Mouse (Mus musculus): Measurements from ENCODE around the gene Nup188.
A peak's percentile ranks its signal among the peaks of the same experiment; 100 is the strongest.

Gene Nup188

DNA sequence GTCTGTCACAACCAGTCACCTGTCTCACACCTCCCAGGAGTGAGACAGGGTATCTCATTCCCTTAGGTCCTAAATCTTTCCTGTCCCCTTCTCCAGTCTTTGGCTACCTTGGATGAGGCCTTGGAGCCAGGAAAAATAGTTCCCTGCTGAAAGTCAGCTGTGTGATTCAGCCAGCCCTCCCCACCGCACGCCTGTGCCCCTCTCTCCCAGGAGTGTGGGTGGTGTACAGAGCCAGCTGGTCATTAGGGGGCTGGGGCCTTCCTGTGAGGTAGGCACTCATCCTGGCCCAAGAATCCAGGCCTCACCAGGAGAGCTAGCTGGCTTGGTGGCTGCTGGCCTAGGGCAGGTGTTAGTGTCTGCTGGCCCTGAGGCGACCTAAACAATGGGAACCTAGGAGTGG lies 33.7 kb upstream of the Nup188 start:
- Histone ChIP-seq H3K36me3 (ENCODE audit: insufficient read depth, low read length) (peaks cover 55% of the 10 kb centered on the region), H3K4me3 (replicated peaks; ENCODE audit: low read length) (peak overlapping the region; percentile 45)
- TF ChIP-seq POU5F1 (IDR thresholded peaks at IDR 0.05; ENCODE audit: borderline replicate concordance, low read length): no peak
- TF ChIP-seq CTCF (conservative IDR thresholded peaks at IDR 0.05; ENCODE audit: low read length): no peak
- TF ChIP-seq NANOG (IDR thresholded peaks at IDR 0.05; ENCODE audit: borderline replicate concordance, low read length): no peak

DNA sequence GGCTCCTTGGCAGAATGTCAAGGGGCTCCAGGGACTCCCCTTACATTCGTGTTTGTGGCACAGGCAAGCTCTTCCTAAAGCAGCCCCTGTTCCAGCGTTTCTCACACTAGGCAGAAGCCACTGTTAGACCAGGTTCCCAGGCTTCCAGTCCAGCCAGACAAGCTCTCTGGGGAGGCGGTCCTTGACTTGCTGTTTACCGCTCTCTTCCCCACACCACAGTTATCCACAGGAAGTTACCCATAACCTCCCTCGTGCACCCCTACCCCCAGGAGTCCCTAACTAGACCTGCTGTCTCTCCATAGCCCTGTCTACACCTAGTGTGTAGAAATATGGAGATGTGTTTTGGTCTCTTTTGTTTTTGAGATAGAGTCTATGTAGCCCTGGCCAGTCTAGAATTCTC lies 32.4 kb upstream of the Nup188 start:
- peaks cover 88% of the 10 kb centered on the region for H3K4me1 ChIP-seq (replicated peaks; ENCODE audit: low read depth, low read length)
- TF ChIP-seq POU5F1 (IDR thresholded peaks at IDR 0.05; ENCODE audit: borderline replicate concordance, low read length) (no peak), CTCF (conservative IDR thresholded peaks at IDR 0.05; ENCODE audit: low read length) (no peak), NANOG (IDR thresholded peaks at IDR 0.05; ENCODE audit: borderline replicate concordance, low read length) (no peak)
- H3K4me3 ChIP-seq (replicated peaks; ENCODE audit: low read length): no peak overlapping the region
- H3K9me3 ChIP-seq (ENCODE audit: low read length): no peaks in the 10 kb centered on the region
- H3K36me3 ChIP-seq (ENCODE audit: insufficient read depth, low read length): peaks cover 57% of the 10 kb centered on the region
- no peaks in the 10 kb centered on the region for H3K27me3 ChIP-seq (ENCODE audit: insufficient read depth, low read length)

More for the DNA sequence above, 33.7 kb upstream of the Nup188 start:
- no peaks in the 10 kb centered on the region for H3K27me3 ChIP-seq (ENCODE audit: insufficient read depth, low read length)
- H3K4me1 ChIP-seq (replicated peaks; ENCODE audit: low read depth, low read length): peaks cover 81% of the 10 kb centered on the region
- no peaks in the 10 kb centered on the region for H3K9me3 ChIP-seq (ENCODE audit: low read length)

DNA sequence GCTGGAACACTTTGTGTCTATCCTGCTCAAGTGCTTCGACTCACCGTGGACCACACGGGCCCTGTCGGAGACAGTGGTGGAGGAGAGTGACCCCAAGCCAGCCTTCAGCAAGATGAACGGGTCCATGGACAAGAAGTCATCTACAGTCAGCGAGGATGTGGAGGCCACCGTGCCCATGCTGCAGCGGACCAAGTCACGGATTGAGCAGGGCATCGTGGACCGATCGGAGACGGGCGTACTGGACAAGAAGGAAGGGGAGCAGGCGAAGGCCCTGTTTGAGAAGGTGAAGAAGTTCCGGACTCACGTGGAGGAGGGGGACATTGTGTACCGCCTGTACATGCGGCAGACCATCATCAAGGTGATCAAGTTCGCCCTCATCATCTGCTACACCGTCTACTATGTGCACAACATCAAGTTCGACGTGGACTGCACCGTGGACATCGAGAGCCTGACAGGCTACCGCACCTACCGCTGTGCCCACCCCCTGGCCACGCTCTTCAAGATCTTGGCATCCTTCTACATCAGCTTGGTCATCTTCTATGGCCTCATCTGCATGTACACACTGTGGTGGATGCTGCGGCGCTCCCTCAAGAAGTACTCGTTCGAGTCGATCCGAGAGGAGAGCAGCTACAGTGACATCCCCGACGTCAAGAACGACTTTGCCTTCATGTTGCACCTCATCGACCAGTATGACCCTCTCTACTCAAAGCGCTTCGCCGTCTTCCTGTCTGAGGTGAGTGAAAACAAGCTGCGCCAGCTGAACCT lies 30.4 kb upstream of the Nup188 start:
- Histone ChIP-seq H3K4me3 (replicated peaks; ENCODE audit: low read length) (peak overlapping the region; percentile 62), H3K4me1 (replicated peaks; ENCODE audit: low read depth, low read length) (peaks cover 86% of the 10 kb centered on the region), H3K27me3 (ENCODE audit: insufficient read depth, low read length) (no peaks in the 10 kb centered on the region), H3K9me3 (ENCODE audit: low read length) (no peaks in the 10 kb centered on the region), H3K36me3 (ENCODE audit: insufficient read depth, low read length) (peaks cover 67% of the 10 kb centered on the region)
- no peak for TF ChIP-seq POU5F1 (IDR thresholded peaks at IDR 0.05; ENCODE audit: borderline replicate concordance, low read length)
- no peak for TF ChIP-seq CTCF (conservative IDR thresholded peaks at IDR 0.05; ENCODE audit: low read length)
- TF ChIP-seq NANOG (IDR thresholded peaks at IDR 0.05; ENCODE audit: borderline replicate concordance, low read length): no peak

DNA sequence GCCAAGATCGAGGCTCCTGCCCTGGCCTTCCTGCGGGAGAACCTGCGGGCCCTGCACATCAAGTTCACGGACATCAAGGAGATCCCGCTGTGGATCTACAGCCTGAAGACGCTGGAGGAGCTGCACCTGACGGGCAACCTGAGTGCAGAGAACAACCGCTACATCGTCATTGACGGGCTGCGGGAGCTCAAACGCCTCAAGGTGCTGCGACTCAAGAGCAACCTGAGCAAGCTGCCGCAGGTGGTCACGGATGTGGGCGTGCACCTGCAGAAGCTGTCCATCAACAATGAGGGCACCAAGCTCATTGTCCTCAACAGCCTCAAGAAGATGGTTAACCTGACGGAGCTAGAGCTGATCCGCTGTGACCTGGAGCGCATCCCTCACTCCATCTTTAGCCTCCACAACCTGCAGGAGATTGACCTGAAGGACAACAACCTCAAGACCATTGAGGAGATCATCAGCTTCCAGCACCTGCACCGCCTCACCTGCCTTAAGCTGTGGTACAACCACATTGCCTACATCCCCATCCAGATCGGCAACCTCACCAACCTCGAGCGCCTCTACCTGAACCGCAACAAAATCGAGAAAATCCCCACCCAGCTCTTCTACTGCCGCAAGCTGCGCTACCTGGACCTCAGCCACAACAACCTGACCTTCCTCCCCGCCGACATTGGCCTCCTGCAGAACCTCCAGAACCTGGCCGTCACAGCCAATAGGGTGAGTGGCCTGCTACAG lies 29.4 kb upstream of the Nup188 start:
- Histone ChIP-seq H3K36me3 (ENCODE audit: insufficient read depth, low read length) (peaks cover 74% of the 10 kb centered on the region), H3K4me3 (replicated peaks; ENCODE audit: low read length) (peak overlapping the region; percentile 62), H3K9me3 (ENCODE audit: low read length) (no peaks in the 10 kb centered on the region), H3K4me1 (replicated peaks; ENCODE audit: low read depth, low read length) (peaks cover 86% of the 10 kb centered on the region), H3K27me3 (ENCODE audit: insufficient read depth, low read length) (no peaks in the 10 kb centered on the region)
- no peak for TF ChIP-seq CTCF (conservative IDR thresholded peaks at IDR 0.05; ENCODE audit: low read length)
- no peak for TF ChIP-seq POU5F1 (IDR thresholded peaks at IDR 0.05; ENCODE audit: borderline replicate concordance, low read length)
- no peak for TF ChIP-seq NANOG (IDR thresholded peaks at IDR 0.05; ENCODE audit: borderline replicate concordance, low read length)

DNA sequence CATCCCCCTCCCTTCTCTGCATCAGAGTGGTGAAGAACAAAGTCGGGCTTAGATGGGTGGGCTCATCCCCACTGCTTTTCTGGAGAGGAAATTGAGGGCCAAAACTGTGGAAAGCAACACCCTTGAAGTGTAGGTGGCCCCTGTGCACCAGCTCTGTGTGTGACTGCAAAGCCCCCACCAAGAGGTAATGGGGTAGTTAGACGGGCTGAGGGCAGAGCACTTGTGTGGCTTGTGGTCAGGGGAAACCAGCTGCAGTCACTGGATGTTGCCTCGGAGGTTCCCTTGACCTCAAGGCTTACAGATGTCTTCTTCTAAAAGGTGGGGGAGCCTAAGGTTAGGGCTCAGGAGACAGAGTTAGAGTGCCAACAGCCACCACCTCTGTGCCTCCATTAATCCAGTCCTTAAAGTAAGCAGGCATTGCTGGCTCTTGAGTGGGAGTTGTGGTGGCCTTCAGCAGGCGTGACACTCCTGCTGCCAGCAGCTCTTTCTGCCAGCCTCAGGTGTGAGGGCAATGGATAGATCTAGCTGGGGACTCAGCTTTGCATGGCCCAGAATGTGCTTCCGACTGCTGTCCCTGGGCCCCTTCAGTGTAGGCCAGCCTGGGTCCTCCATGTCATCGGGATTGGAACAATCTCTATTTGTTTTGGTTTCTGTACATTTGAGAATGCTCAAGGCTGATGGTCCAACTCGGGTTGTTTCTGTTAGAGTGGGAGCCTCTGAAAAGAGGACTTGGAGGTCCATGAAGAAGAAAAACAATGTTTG lies 28.3 kb upstream of the Nup188 start:
- Histone ChIP-seq H3K36me3 (ENCODE audit: insufficient read depth, low read length) (peaks cover 83% of the 10 kb centered on the region), H3K27me3 (ENCODE audit: insufficient read depth, low read length) (no peaks in the 10 kb centered on the region), H3K4me1 (replicated peaks; ENCODE audit: low read depth, low read length) (peaks cover 85% of the 10 kb centered on the region), H3K4me3 (replicated peaks; ENCODE audit: low read length) (no peak overlapping the region), H3K9me3 (ENCODE audit: low read length) (no peaks in the 10 kb centered on the region)
- TF ChIP-seq POU5F1 (IDR thresholded peaks at IDR 0.05; ENCODE audit: borderline replicate concordance, low read length): no peak

DNA sequence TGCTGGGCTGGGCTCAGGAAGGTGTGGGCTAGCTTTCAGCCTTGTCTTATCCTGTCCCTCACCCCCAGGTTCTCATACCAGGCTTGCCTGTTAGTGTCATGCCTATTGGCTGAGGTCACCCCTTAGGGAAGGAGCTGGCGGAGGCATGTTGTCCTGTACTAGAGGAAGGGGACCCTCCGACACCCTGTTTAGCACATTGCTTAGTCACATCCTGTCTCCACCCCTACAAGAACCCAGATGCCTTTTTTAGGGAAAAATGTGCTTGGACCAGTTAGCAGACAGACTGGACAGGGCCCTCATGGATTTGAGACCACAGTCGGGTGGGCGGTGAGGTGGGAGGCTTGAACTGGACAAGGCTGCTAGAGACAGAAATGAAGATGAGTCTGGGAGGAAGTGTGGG lies 27.6 kb upstream of the Nup188 start:
- Histone ChIP-seq H3K36me3 (ENCODE audit: insufficient read depth, low read length) (peaks cover 86% of the 10 kb centered on the region), H3K9me3 (ENCODE audit: low read length) (no peaks in the 10 kb centered on the region), H3K27me3 (ENCODE audit: insufficient read depth, low read length) (no peaks in the 10 kb centered on the region), H3K4me3 (replicated peaks; ENCODE audit: low read length) (no peak overlapping the region), H3K4me1 (replicated peaks; ENCODE audit: low read depth, low read length) (peaks cover 85% of the 10 kb centered on the region)
- TF ChIP-seq POU5F1 (IDR thresholded peaks at IDR 0.05; ENCODE audit: borderline replicate concordance, low read length): no peak
- TF ChIP-seq NANOG (IDR thresholded peaks at IDR 0.05; ENCODE audit: borderline replicate concordance, low read length): no peak
- no peak for TF ChIP-seq CTCF (conservative IDR thresholded peaks at IDR 0.05; ENCODE audit: low read length)

DNA sequence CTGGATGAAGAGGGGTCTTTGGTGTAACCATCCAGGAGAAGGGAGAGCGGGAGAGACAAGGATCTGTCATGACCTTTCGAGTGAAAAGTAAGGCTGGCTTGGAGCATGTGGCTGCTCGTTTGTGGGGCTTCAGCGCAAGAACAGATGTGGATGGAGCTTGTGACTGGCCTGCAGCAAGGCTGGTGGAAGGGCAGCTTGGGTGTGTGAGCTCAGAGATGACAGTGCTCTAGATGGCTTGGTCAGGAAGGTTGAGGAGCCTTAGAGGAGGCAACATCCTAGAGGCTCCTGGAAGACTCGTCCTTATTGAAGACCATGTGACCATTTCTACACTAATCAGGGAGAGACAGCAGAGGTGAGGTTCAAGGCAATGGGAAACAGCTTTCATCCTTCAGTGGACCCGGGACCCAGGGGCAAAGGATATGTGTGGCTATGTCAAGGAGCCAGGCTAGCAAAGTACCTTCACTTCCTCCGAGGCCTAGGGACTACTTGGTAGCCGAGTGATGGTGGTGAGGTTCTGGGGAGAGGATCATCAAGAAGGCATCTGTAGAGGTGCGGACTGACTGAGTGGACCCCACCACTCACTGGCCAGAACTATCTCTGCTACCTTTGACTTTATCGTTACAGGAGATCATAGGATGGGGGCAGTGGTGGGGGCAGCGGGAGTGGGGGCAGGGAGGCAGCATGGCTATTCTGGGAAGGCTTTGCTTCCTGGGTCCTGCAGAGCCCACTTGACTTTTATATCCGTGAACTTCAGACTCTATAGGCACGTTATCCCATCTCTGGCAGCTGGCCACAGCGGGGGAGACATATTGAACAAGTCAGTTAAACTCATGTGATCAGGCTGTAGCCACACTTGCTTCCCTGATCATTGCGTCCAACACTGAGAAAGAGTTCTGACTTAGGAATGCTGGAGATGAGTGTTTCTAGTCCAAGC lies 26.8 kb upstream of the Nup188 start:
- H3K27me3 ChIP-seq (ENCODE audit: insufficient read depth, low read length): no peaks in the 10 kb centered on the region
- H3K36me3 ChIP-seq (ENCODE audit: insufficient read depth, low read length): peaks cover 93% of the 10 kb centered on the region
- TF ChIP-seq CTCF (conservative IDR thresholded peaks at IDR 0.05; ENCODE audit: low read length) (no peak), NANOG (IDR thresholded peaks at IDR 0.05; ENCODE audit: borderline replicate concordance, low read length) (no peak), POU5F1 (IDR thresholded peaks at IDR 0.05; ENCODE audit: borderline replicate concordance, low read length) (no peak)
- no peaks in the 10 kb centered on the region for H3K9me3 ChIP-seq (ENCODE audit: low read length)
- no peak overlapping the region for H3K4me3 ChIP-seq (replicated peaks; ENCODE audit: low read length)
- H3K4me1 ChIP-seq (replicated peaks; ENCODE audit: low read depth, low read length): peaks cover 86% of the 10 kb centered on the region

Data from E14TG2a.4 (cell line).